Mouse (Mus musculus) ES-E14 (cell line): ENCODE results near the gene Saxo1. TPM values are rescaled to one million over a fixed set of nuclear protein-coding genes. Genes with fewer than 3 reads are reported as not detected.

Source experiments
- DNase-seq: peaks from one replicate; pipeline ENCODE4 v3.0.0-alpha.2; 2013; ENCODE audit warnings: low read depth, low spot score
- H3K27ac ChIP-seq: 2 replicates; pipeline ENCODE4 v1.5.1; 2012; ENCODE audit warnings: low read depth, mild to moderate bottlenecking, low read length, moderate library complexity, mixed read lengths; ENCODE audit not compliant: poor library complexity, insufficient read depth, severe bottlenecking
- H3K36me3 ChIP-seq: 2 replicates; pipeline ENCODE4 v1.6.1; 2012; ENCODE audit warnings: mild to moderate bottlenecking, low read length, moderate library complexity, mixed read lengths; ENCODE audit not compliant: control insufficient read depth, poor library complexity, insufficient read depth, severe bottlenecking
- H3K4me1 ChIP-seq, 2 experiments: fragments of 150-350 bp in 1 of 2; sonication (generic) in 1 of 2; 2 replicates each; pipeline ENCODE4 v1.6.1; 2012; ENCODE audit warnings: low read length in 2 of 2, mild to moderate bottlenecking in 1 of 2, mixed read lengths in 1 of 2; ENCODE audit not compliant: control insufficient read depth in 2 of 2, insufficient read depth in 2 of 2, poor library complexity in 1 of 2
- H3K4me3 ChIP-seq, 2 experiments: fragments of 150-350 bp in 1 of 2; sonication (generic) in 1 of 2; 2 replicates each; pipeline ENCODE4 v1.5.1; 2012; ENCODE audit warnings: low read length in 2 of 2, low read depth in 1 of 2, mild to moderate bottlenecking in 1 of 2, mixed read lengths in 1 of 2; ENCODE audit not compliant: insufficient read depth in 1 of 2, poor library complexity in 1 of 2, severe bottlenecking in 1 of 2
- H3K9ac ChIP-seq: 2 replicates; pipeline ENCODE4 v1.6.1; 2012; ENCODE audit warnings: low read depth, mild to moderate bottlenecking, low read length, mixed read lengths; ENCODE audit not compliant: poor library complexity, insufficient read depth, severe bottlenecking
- H3K9me3 ChIP-seq: fragments of 150-350 bp; sonication (generic); 2 replicates; pipeline ENCODE4 v1.6.1; 2012; ENCODE audit warnings: low read depth, mild to moderate bottlenecking, low read length; ENCODE audit not compliant: control insufficient read depth, insufficient read depth
- CHD2 ChIP-seq: IDR thresholded peaks from 2 replicates; pipeline ENCODE4 v1.6.1; 2014; ENCODE audit warnings: mild to moderate bottlenecking, low read depth, low read length, inconsistent platforms
- HCFC1 ChIP-seq: IDR thresholded peaks from 2 replicates; pipeline ENCODE4 v1.6.1; 2012; ENCODE audit warnings: low read length, inconsistent platforms, borderline replicate concordance; ENCODE audit not compliant: insufficient read depth
- MAFK ChIP-seq: IDR thresholded peaks from 2 replicates; pipeline ENCODE4 v1.6.1; 2014; ENCODE audit warnings: mild to moderate bottlenecking, low read depth, low read length, inconsistent platforms; ENCODE audit not compliant: insufficient read depth
- ZC3H11A ChIP-seq: IDR thresholded peaks from 2 replicates; pipeline ENCODE4 v1.6.1; 2012; ENCODE audit warnings: low read depth, mild to moderate bottlenecking, inconsistent platforms, low read length, borderline replicate concordance
- ZNF384 ChIP-seq: IDR thresholded peaks from 2 replicates; pipeline ENCODE4 v1.6.1; 2012; ENCODE audit warnings: low read depth, low read length, inconsistent platforms
- in situ Hi-C, 2 experiments: fragments of 600-800 bp; cut with MboI; formaldehyde crosslinking; loops; one replicate each; pipeline ENCODE4 v1.15.1; 2025; ENCODE audit warnings: low sequenced_read_pairs in 2 of 2, inconsistent platforms in 1 of 2; ENCODE audit not compliant: unreplicated experiment in 2 of 2
- total RNA-seq: library from RNA; depleted of rRNA; stranded (reverse); fragments of 300-350 nt; gene quantifications from 2 replicates; pipeline ENCODE4 v1.2.3, GENCODE M21; 2012

Gene Saxo1
- total RNA-seq, 1 experiment = 0.31 TPM

DNA sequence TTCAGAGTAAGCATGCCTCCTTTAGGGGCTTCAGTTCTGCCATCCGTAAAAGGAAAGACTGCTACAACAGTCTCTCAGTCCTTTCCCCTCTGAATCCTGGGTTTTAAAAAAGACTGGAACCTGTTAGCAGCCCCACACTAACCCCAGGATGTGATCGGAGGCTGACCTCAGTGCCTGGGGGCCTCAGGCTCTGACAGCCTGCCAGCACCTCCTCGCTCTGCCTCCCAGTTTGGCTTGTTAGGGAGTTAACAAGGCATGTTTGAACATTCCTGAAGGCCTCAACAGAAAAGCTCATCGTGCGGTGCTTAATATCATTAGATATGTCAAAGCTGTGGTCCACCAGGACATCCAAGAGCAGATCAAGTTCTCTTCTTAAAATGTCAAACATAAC, 24.0 kb downstream of the Saxo1 start:
- no peaks in the 10 kb centered on the region for H3K4me1 ChIP-seq
- no peak for DNase-seq
- no peaks in the 10 kb centered on the region for H3K9me3 ChIP-seq
- no peak overlapping the region for H3K9ac ChIP-seq
- TF ChIP-seq ZNF384 (no peak), MAFK (no peak), ZC3H11A (no peak), CHD2 (no peak), HCFC1 (no peak)
- in situ Hi-C loops = loop anchor here (25.0 kb wide), 2 partner anchors 697 to 1372 kb away; no protein-coding TSS in a partner anchor
- H3K4me3 ChIP-seq = no peak overlapping the region
- H3K36me3 ChIP-seq = no peaks in the 10 kb centered on the region
- no peak overlapping the region for H3K27ac ChIP-seq

DNA sequence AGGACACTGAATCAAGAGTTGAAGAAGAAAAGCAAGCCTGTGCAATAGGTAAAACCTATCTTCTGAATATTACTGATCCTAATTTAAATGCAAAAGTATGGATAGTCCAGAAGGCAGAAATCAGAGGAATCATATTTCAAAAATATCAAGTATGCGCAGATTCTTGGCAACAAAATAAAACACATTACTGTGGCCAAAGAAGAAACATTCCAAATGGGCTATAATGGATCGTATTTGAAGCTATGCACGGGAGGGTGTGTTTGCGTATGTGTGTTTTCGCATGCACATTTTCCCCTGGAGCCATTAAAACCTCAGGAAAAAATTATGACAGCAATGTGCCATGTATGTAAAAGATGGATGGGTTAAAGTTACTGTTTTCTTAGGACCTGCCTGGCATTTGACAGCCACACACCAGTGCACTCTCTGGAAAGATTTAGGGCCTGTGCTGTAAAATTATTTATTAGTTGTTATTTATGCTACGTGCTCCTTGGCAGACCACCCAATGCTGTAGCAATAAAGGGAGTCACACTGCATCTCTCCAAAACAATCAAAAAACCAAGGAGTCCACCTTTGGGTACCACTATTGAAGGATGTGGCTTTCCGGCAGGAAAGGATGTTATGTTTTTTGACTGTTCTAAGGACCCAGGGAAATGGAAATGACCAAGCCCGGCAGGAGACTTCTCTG, 24.6 kb downstream of the Saxo1 start:
- Histone ChIP-seq H3K4me3 (no peak overlapping the region), H3K9ac (no peak overlapping the region), H3K27ac (no peak overlapping the region), H3K36me3 (no peaks in the 10 kb centered on the region), H3K4me1 (no peaks in the 10 kb centered on the region), H3K9me3 (no peaks in the 10 kb centered on the region)
- DNase-seq = no peak
- in situ Hi-C loops = loop anchor here (25.0 kb wide), 2 partner anchors 696 to 1371 kb away; no protein-coding TSS in a partner anchor
- no peak for TF ChIP-seq ZNF384
- no peak for TF ChIP-seq MAFK
- no peak for TF ChIP-seq CHD2
- TF ChIP-seq HCFC1 = no peak
- TF ChIP-seq ZC3H11A = no peak

DNA sequence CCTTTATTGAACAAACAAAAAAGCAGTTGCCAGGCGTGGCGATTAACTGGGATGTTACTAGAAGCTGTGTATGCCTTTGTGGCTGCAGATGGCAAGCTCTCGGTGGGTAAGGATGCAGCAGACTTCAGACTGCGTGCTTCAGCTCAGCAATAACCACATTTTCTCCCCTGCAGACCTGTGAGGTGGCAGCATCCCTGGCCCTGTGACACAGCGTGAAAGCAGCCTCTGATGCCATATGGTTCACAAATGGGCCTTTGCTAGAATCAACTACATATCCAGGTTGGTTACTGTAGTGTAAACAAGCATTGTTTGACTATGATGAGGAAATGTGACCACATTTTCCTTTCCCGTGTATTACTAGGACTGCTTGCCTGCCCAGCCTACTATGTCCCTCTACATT, 29.0 kb downstream of the Saxo1 start:
- no peak for DNase-seq
- Histone ChIP-seq H3K9me3 (no peaks in the 10 kb centered on the region), H3K4me3 (no peak overlapping the region), H3K27ac (no peak overlapping the region), H3K4me1 (no peaks in the 10 kb centered on the region), H3K36me3 (no peaks in the 10 kb centered on the region), H3K9ac (no peak overlapping the region)
- in situ Hi-C loops = loop anchor here (25.0 kb wide), 2 partner anchors 692 to 1367 kb away; no protein-coding TSS in a partner anchor
- TF ChIP-seq MAFK = no peak
- no peak for TF ChIP-seq ZNF384
- no peak for TF ChIP-seq HCFC1
- no peak for TF ChIP-seq ZC3H11A
- TF ChIP-seq CHD2 = no peak

DNA sequence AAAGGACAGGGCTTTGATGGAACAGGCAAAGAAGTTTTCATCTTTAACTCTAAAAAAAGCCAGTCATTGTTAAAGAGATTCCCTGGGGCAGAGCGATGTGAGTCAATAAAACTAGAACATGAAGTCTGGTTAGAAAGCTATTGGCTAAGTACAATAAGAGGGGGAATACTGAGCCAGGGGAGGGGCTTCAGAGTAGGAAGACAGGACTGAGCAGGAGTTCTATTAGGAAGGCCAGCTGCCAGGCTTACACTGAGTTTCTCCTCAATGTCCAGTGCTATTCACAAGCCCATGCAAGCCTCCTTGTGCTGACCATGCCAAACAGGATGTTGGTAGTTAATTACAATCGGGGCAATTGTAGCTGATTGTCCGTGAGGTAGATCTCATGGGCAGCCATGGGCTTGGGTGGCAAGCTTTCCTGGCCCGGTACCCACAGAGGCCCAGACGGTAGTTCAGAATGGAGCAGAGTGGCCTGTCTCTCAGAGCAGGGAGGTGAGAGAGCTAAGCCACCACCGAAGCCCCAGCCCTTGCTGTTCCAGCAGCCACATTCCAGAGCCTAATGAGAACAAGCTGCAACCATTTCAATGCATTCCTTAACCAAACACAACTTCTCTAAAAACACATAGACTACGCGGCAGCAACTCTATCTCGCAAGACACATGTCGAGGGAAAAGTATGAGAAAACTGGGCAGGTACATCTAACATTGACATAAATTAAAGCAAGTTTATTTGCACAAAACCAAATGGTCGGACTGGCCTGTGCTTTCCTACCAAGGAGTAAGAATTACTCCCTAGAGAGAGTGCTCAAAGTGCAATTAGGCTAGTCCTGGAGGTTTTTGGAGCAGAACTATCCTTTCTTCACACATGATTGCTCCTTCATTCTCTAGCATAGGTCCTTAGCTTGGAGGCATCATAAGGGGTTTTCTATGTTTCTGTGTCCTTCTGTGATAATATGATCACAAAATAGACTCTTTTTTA, 30.7 kb downstream of the Saxo1 start:
- H3K36me3 ChIP-seq = no peaks in the 10 kb centered on the region
- no peak overlapping the region for H3K9ac ChIP-seq
- H3K4me3 ChIP-seq = no peak overlapping the region
- no peak overlapping the region for H3K27ac ChIP-seq
- H3K4me1 ChIP-seq = no peaks in the 10 kb centered on the region
- TF ChIP-seq ZNF384 = no peak
- no peak for TF ChIP-seq MAFK
- TF ChIP-seq ZC3H11A = no peak
- TF ChIP-seq HCFC1 = no peak
- TF ChIP-seq CHD2 = no peak
- DNase-seq = no peak
- no peaks in the 10 kb centered on the region for H3K9me3 ChIP-seq
- in situ Hi-C loops = loop anchor here (25.0 kb wide), 2 partner anchors 690 to 1365 kb away; no protein-coding TSS in a partner anchor
